Mouse (Mus musculus): ENCODE results near the gene Irf2bp1.

DNA sequence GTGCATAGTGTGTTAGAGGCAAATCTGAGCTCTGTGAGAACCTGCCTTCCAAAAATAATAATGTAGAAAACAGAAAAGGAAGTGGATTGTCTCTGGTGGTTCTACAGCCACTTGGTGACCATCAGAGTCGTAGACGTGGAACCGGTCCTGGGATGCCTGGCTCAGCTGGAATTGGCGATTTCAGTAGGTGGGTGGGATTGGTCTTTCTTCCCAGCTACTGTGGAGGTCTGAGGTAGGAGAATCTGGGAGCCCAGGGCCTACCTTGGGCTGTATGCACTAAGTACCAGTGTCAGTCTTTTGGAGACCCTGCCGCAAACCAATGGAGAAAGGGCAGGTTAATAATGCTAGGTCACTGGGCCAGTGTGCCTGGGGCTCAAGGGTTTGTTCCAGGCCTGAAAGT, 10.8 kb upstream of the Irf2bp1 start:
- TF ChIP-seq GATA1 (IDR thresholded peaks at IDR 0.05; ENCODE audit: borderline replicate concordance, low read length): no peak
- no peak for TF ChIP-seq FLI1 (IDR thresholded peaks at IDR 0.05; ENCODE audit: low read length)
